Mouse (Mus musculus): Measurements from ENCODE around the gene Mitf.
A peak's percentile ranks its signal among the peaks of the same experiment; 100 is the strongest.

Mitf gene

GRCm38 (mm10) chr6:97806781-97807743 is at the start of gene Mitf:
Gene Mitf (plus strand): TSS chr6:97807052.
- peak; percentile 73 for DNase-seq (ENCODE audit: low read depth, low spot score)

GRCm38 (mm10) chr6:97757361-97757760 is 49.5 kb upstream of the Mitf start:
- DNase-seq (ENCODE audit: low read depth, low spot score) = no peak

- no peak for DNase-seq (ENCODE audit: low read depth, low spot score)
These were observed 48.0 kb upstream of the Mitf start for GRCm38 (mm10) chr6:97758884-97759283.

GRCm38 (mm10) chr6:97759301-97759700 is 47.6 kb upstream of the Mitf start:
- DNase-seq (ENCODE audit: low read depth, low spot score) = no peak

GRCm38 (mm10) chr6:97761326-97761725 is 45.5 kb upstream of the Mitf start:
- DNase-seq (ENCODE audit: low read depth, low spot score) = no peak

- no peak for DNase-seq (ENCODE audit: low read depth, low spot score)
These were observed 42.9 kb upstream of the Mitf start for GRCm38 (mm10) chr6:97763970-97764369.

GRCm38 (mm10) chr6:97767836-97768235 is 39.0 kb upstream of the Mitf start:
- DNase-seq (ENCODE audit: low read depth, low spot score) = no peak

- no peak for DNase-seq (ENCODE audit: low read depth, low spot score)
These were observed 37.3 kb upstream of the Mitf start for GRCm38 (mm10) chr6:97769549-97769948.

- no peak for DNase-seq (ENCODE audit: low read depth, low spot score)
These were observed 25.5 kb upstream of the Mitf start for GRCm38 (mm10) chr6:97781316-97781715.

GRCm38 (mm10) chr6:97782291-97782690 is 24.6 kb upstream of the Mitf start:
- no peak for DNase-seq (ENCODE audit: low read depth, low spot score)

GRCm38 (mm10) chr6:97786871-97787270 is 20.0 kb upstream of the Mitf start:
- no peak for DNase-seq (ENCODE audit: low read depth, low spot score)

- DNase-seq (ENCODE audit: low read depth, low spot score) = no peak
These were observed 18.4 kb upstream of the Mitf start for GRCm38 (mm10) chr6:97788361-97788974.

- no peak for DNase-seq (ENCODE audit: low read depth, low spot score)
These were observed 17.2 kb upstream of the Mitf start for GRCm38 (mm10) chr6:97789700-97790099.

- no peak for DNase-seq (ENCODE audit: low read depth, low spot score)
These were observed 14.7 kb upstream of the Mitf start for GRCm38 (mm10) chr6:97792104-97792503.

- DNase-seq (ENCODE audit: low read depth, low spot score) = no peak
These were observed 11.7 kb upstream of the Mitf start for GRCm38 (mm10) chr6:97795175-97795574.

GRCm38 (mm10) chr6:97800615-97801014 is 6.2 kb upstream of the Mitf start:
- no peak for DNase-seq (ENCODE audit: low read depth, low spot score)

- no peak for DNase-seq (ENCODE audit: low read depth, low spot score)
These were observed 801 bp upstream of the Mitf start for GRCm38 (mm10) chr6:97806051-97806450.

- DNase-seq (ENCODE audit: low read depth, low spot score) = no peak
These were observed 7.3 kb downstream of the Mitf start for GRCm38 (mm10) chr6:97814191-97814590.

- DNase-seq (ENCODE audit: low read depth, low spot score) = no peak
These were observed 8.9 kb downstream of the Mitf start for GRCm38 (mm10) chr6:97815723-97816122.

GRCm38 (mm10) chr6:97816806-97817205 is 10.0 kb downstream of the Mitf start:
- no peak for DNase-seq (ENCODE audit: low read depth, low spot score)

GRCm38 (mm10) chr6:97818128-97818527 is 11.3 kb downstream of the Mitf start:
- DNase-seq (ENCODE audit: low read depth, low spot score) = no peak

GRCm38 (mm10) chr6:97818948-97819347 is 12.1 kb downstream of the Mitf start:
- no peak for DNase-seq (ENCODE audit: low read depth, low spot score)

- no peak for DNase-seq (ENCODE audit: low read depth, low spot score)
These were observed 13.7 kb downstream of the Mitf start for GRCm38 (mm10) chr6:97820505-97820904.

Measured in WW6 (cell line).